Comparison of ENCODE assay signal across 12 mouse cellular contexts in genomic region chr12:8846425-8847226, GRCm38 (mm10).
DNase-seq lines count a peak whose midpoint lies in the region; ATAC-seq lines count a peak whose summit lies in the region.
"Had no signal": no experiment of that assay in that cellular context is flagged by ENCODE, and none has a peak within 500 bp of the region (broad histone marks: within the 10 kb centered on the region; RNA-seq: fewer than 3 reads in every experiment).

No protein-coding gene starts in this region.

- ATAC-seq in forebrain, embryonic 16.5 days: no peak
- no peak for ATAC-seq in forebrain, embryonic 11.5 days (replicated peaks; ENCODE audit: low FRiP score)
- ATAC-seq in midbrain, embryonic 11.5 days (ENCODE audit: low FRiP score): no peak
- no peak for ATAC-seq in midbrain, embryonic 16.5 days
- peak; percentile 73 for ATAC-seq in embryonic facial prominence, embryonic 13.5 days (ENCODE audit: insufficient number of reproducible peaks, insufficient read depth, low FRiP score, low TSS enrichment, low read depth)

- no peaks in the 10 kb centered on the region for H3K9me3 ChIP-seq in forebrain, embryonic 16.5 days (ENCODE audit: control insufficient read depth, low read length)
- H3K9me3 ChIP-seq in forebrain, embryonic 11.5 days (ENCODE audit: control insufficient read depth, low read length): no peaks in the 10 kb centered on the region
- no peaks in the 10 kb centered on the region for H3K9me3 ChIP-seq in midbrain, embryonic 11.5 days (ENCODE audit: control insufficient read depth, low read length)
- H3K9me3 ChIP-seq in midbrain, embryonic 16.5 days (replicated peaks; ENCODE audit: control insufficient read depth, low read length, poor library complexity, severe bottlenecking): no peaks in the 10 kb centered on the region
- H3K9me3 ChIP-seq in embryonic facial prominence, embryonic 13.5 days: no peaks in the 10 kb centered on the region
- H3K9me3 ChIP-seq: neural tube, embryonic 15.5 days had no signal

- H3K27me3 ChIP-seq in forebrain, embryonic 16.5 days (replicated peaks; ENCODE audit: control insufficient read depth, insufficient read depth, low read length): no peaks in the 10 kb centered on the region
- H3K27me3 ChIP-seq in forebrain, embryonic 11.5 days (ENCODE audit: control insufficient read depth, insufficient read depth, low read length): no peaks in the 10 kb centered on the region
- H3K27me3 ChIP-seq in midbrain, embryonic 11.5 days (ENCODE audit: control insufficient read depth, insufficient read depth, low read length): no peaks in the 10 kb centered on the region
- H3K27me3 ChIP-seq in midbrain, embryonic 16.5 days (ENCODE audit: control insufficient read depth, insufficient read depth, low read depth, low read length): no peaks in the 10 kb centered on the region
- H3K27me3 ChIP-seq in embryonic facial prominence, embryonic 13.5 days: no peaks in the 10 kb centered on the region
- H3K27me3 ChIP-seq in splenic B cell, adult 2 months (ENCODE audit: control insufficient read depth, insufficient read depth, low read length, poor library complexity, severe bottlenecking): no peaks in the 10 kb centered on the region
- H3K27me3 ChIP-seq: neural tube, embryonic 15.5 days had no signal

- no peak overlapping the region for H3K27ac ChIP-seq in forebrain, embryonic 16.5 days (ENCODE audit: low read length)
- H3K27ac ChIP-seq in forebrain, embryonic 11.5 days (ENCODE audit: low read depth, low read length): no peak overlapping the region; the same call in 1 of the 2 replicates
- no peak overlapping the region for H3K27ac ChIP-seq in midbrain, embryonic 11.5 days (ENCODE audit: low read depth, low read length)
- H3K27ac ChIP-seq in midbrain, embryonic 16.5 days (ENCODE audit: low read length): no peak overlapping the region
- peak overlapping the region; percentile 96 for H3K27ac ChIP-seq in embryonic facial prominence, embryonic 13.5 days
- H3K27ac ChIP-seq: hindbrain, embryonic 14.5 days; neural tube, embryonic 15.5 days had no signal

- no peaks in the 10 kb centered on the region for H3K36me3 ChIP-seq in forebrain, embryonic 16.5 days (ENCODE audit: control insufficient read depth, insufficient read depth)
- H3K36me3 ChIP-seq in forebrain, embryonic 11.5 days (ENCODE audit: control insufficient read depth, insufficient read depth, low read length): no peaks in the 10 kb centered on the region
- H3K36me3 ChIP-seq in midbrain, embryonic 11.5 days (ENCODE audit: control insufficient read depth, insufficient read depth, low read length): no peaks in the 10 kb centered on the region
- no peaks in the 10 kb centered on the region for H3K36me3 ChIP-seq in midbrain, embryonic 16.5 days (ENCODE audit: control insufficient read depth, insufficient read depth, low read length)
- H3K36me3 ChIP-seq in embryonic facial prominence, embryonic 13.5 days: no peaks in the 10 kb centered on the region
- H3K36me3 ChIP-seq in splenic B cell, adult 2 months (ENCODE audit: control insufficient read depth, insufficient read depth, low read length, poor library complexity, severe bottlenecking): no peaks in the 10 kb centered on the region
- H3K36me3 ChIP-seq: neural tube, embryonic 15.5 days had no signal

- H3K4me2 ChIP-seq in forebrain, embryonic 16.5 days (ENCODE audit: low read length): peak overlapping the region; percentile 17; the same call in 1 of the 2 replicates
- no peak overlapping the region for H3K4me2 ChIP-seq in forebrain, embryonic 11.5 days (ENCODE audit: low read depth, low read length, severe bottlenecking)
- H3K4me2 ChIP-seq in midbrain, embryonic 11.5 days: no peak overlapping the region
- H3K4me2 ChIP-seq in midbrain, embryonic 16.5 days (ENCODE audit: low read length): no peak overlapping the region
- peak overlapping the region; percentile 47 for H3K4me2 ChIP-seq in embryonic facial prominence, embryonic 13.5 days
- H3K4me2 ChIP-seq: hindbrain, embryonic 14.5 days; neural tube, embryonic 15.5 days had no signal

- no peak overlapping the region for H3K4me3 ChIP-seq in forebrain, embryonic 16.5 days (replicated peaks; ENCODE audit: low read length)
- no peak overlapping the region for H3K4me3 ChIP-seq in forebrain, embryonic 11.5 days (ENCODE audit: low read depth, low read length)
- H3K4me3 ChIP-seq in midbrain, embryonic 11.5 days (ENCODE audit: low read depth, low read length): no peak overlapping the region
- no peak overlapping the region for H3K4me3 ChIP-seq in midbrain, embryonic 16.5 days (ENCODE audit: low read depth, low read length)
- peak overlapping the region; percentile 12; the same call in 1 of the 2 replicates for H3K4me3 ChIP-seq in embryonic facial prominence, embryonic 13.5 days
- H3K4me3 ChIP-seq: neural tube, embryonic 15.5 days had no signal

- 57% methylated on average over 16 of the region's 16 CpGs for WGBS in forebrain, embryonic 16.5 days
- 58% methylated on average over 16 of the region's 16 CpGs for WGBS in forebrain, embryonic 11.5 days
- 58% methylated on average over 16 of the region's 16 CpGs for WGBS in midbrain, embryonic 11.5 days
- WGBS in midbrain, embryonic 16.5 days: 56% methylated on average over 16 of the region's 16 CpGs
- 15% methylated on average over 16 of the region's 16 CpGs for WGBS in embryonic facial prominence, embryonic 13.5 days

- 0 out of 2 replicates have a peak overlapping the region, but pooled peaks have one; percentile 12 for H3K9ac ChIP-seq in forebrain, embryonic 16.5 days (replicated peaks; ENCODE audit: low read depth, low read length)
- no peak overlapping the region for H3K9ac ChIP-seq in forebrain, embryonic 11.5 days (ENCODE audit: low read length)
- H3K9ac ChIP-seq in midbrain, embryonic 11.5 days (ENCODE audit: low read length): no peak overlapping the region
- no peak overlapping the region for H3K9ac ChIP-seq in midbrain, embryonic 16.5 days (ENCODE audit: low read depth, low read length)
- H3K9ac ChIP-seq in embryonic facial prominence, embryonic 13.5 days: peak overlapping the region; percentile 32
- H3K9ac ChIP-seq: hindbrain, embryonic 14.5 days; neural tube, embryonic 15.5 days had no signal

- no peak for DNase-seq in forebrain, embryonic 11.5 days (ENCODE audit: low spot score)
- DNase-seq in midbrain, embryonic 11.5 days (ENCODE audit: low spot score, missing footprints): peak; percentile 89
- DNase-seq in splenic B cell, adult 2 months (ENCODE audit: low read depth, low spot score): peak; percentile 46
- no peak for DNase-seq in cerebellum, adult 11-12 months
- DNase-seq in c-Kit-positive CD71-positive TER-119-positive erythroid progenitor cells, embryonic 14.5 days (ENCODE audit: low spot score): no peak
- DNase-seq: gastrocnemius, postnatal 36 days; lung, postnatal 14 days had no signal

- H3K4me1 ChIP-seq in forebrain, embryonic 16.5 days (replicated peaks; ENCODE audit: control insufficient read depth, insufficient read depth, low read length): no peaks in the 10 kb centered on the region
- H3K4me1 ChIP-seq in forebrain, embryonic 11.5 days (replicated peaks; ENCODE audit: control insufficient read depth, insufficient read depth, low read length): no peaks in the 10 kb centered on the region; the same call in 1 of the 2 replicates
- H3K4me1 ChIP-seq in midbrain, embryonic 11.5 days (ENCODE audit: control insufficient read depth, insufficient read depth, low read length): peaks cover 2% of the 10 kb centered on the region; the same call in 1 of the 2 replicates
- no peaks in the 10 kb centered on the region for H3K4me1 ChIP-seq in midbrain, embryonic 16.5 days (ENCODE audit: control insufficient read depth, insufficient read depth, low read length)
- peaks cover 47% of the 10 kb centered on the region for H3K4me1 ChIP-seq in embryonic facial prominence, embryonic 13.5 days
- H3K4me1 ChIP-seq: neural tube, embryonic 15.5 days had no signal

Comparison
In these comparisons a context has a peak if more than half of its experiments do, and no peak if none do; other contexts are left out.
1. H3K4me2 ChIP-seq: peak in forebrain, embryonic 16.5 days (single experiment) and embryonic facial prominence, embryonic 13.5 days (single experiment); none in forebrain, embryonic 11.5 days (single experiment), midbrain, embryonic 11.5 days (single experiment) and midbrain, embryonic 16.5 days (single experiment).
2. H3K9ac ChIP-seq: peak in forebrain, embryonic 16.5 days (single experiment) and embryonic facial prominence, embryonic 13.5 days (single experiment); none in forebrain, embryonic 11.5 days (single experiment), midbrain, embryonic 11.5 days (single experiment) and midbrain, embryonic 16.5 days (single experiment).
3. DNase-seq: peak in midbrain, embryonic 11.5 days (single experiment) and splenic B cell, adult 2 months (single experiment); none in forebrain, embryonic 11.5 days (single experiment), cerebellum, adult 11-12 months (single experiment) and c-Kit-positive CD71-positive TER-119-positive erythroid progenitor cells, embryonic 14.5 days (single experiment).